Mouse (Mus musculus) embryo, embryonic 9.5 days (tissue): ENCODE data around the gene Atxn1.
A peak's percentile ranks its signal among the peaks of the same experiment; 100 is the strongest.

Experiments used
- DNase-seq: peaks from one replicate; pipeline ENCODE4 v3.0.0-alpha.2; 2017; ENCODE audit errors: extremely low spot score

Gene Atxn1

GRCm38 (mm10) chr13:45684891-45685311 lies 279.9 kb downstream of the Atxn1 start:
- no peak for DNase-seq

- no peak for DNase-seq
These were observed 280.8 kb downstream of the Atxn1 start for GRCm38 (mm10) chr13:45683991-45684390.

- DNase-seq: no peak
These were observed 283.6 kb downstream of the Atxn1 start for GRCm38 (mm10) chr13:45681196-45681595.

GRCm38 (mm10) chr13:45680651-45681050 lies 284.2 kb downstream of the Atxn1 start:
- DNase-seq: no peak

GRCm38 (mm10) chr13:45679096-45679495 lies 285.7 kb downstream of the Atxn1 start:
- DNase-seq: no peak

GRCm38 (mm10) chr13:45672628-45673027 lies 292.2 kb downstream of the Atxn1 start:
- DNase-seq: no peak

- DNase-seq: no peak
These were observed 294.8 kb downstream of the Atxn1 start for GRCm38 (mm10) chr13:45669969-45670368.

- DNase-seq: no peak
These were observed 302.0 kb downstream of the Atxn1 start for GRCm38 (mm10) chr13:45662852-45663251.

GRCm38 (mm10) chr13:45662216-45662615 lies 302.6 kb downstream of the Atxn1 start:
- DNase-seq: no peak

GRCm38 (mm10) chr13:45661283-45662185 lies 303.3 kb downstream of the Atxn1 start:
- no peak for DNase-seq

- no peak for DNase-seq
These were observed 305.0 kb downstream of the Atxn1 start for GRCm38 (mm10) chr13:45659813-45660212.

GRCm38 (mm10) chr13:45658343-45658742 lies 306.5 kb downstream of the Atxn1 start:
- no peak for DNase-seq

GRCm38 (mm10) chr13:45657176-45657575 lies 307.6 kb downstream of the Atxn1 start:
- DNase-seq: no peak

GRCm38 (mm10) chr13:45651652-45652241 lies 313.1 kb downstream of the Atxn1 start:
- no peak for DNase-seq

GRCm38 (mm10) chr13:45649197-45649812 lies 315.5 kb downstream of the Atxn1 start:
- DNase-seq: no peak

- DNase-seq: no peak
These were observed 320.9 kb downstream of the Atxn1 start for GRCm38 (mm10) chr13:45643780-45644395.

GRCm38 (mm10) chr13:45642913-45643312 lies 321.9 kb downstream of the Atxn1 start:
- no peak for DNase-seq

- DNase-seq: no peak
These were observed 324.4 kb downstream of the Atxn1 start for GRCm38 (mm10) chr13:45640431-45640830.

- no peak for DNase-seq
These were observed 326.5 kb downstream of the Atxn1 start for GRCm38 (mm10) chr13:45638281-45638680.

- peak; percentile 17 for DNase-seq
These were observed 327.5 kb downstream of the Atxn1 start for GRCm38 (mm10) chr13:45637324-45637723.

GRCm38 (mm10) chr13:45636435-45636834 lies 328.4 kb downstream of the Atxn1 start:
- no peak for DNase-seq

- DNase-seq: no peak
These were observed 330.9 kb downstream of the Atxn1 start for GRCm38 (mm10) chr13:45633918-45634317.
